In the genomic region with DNA sequence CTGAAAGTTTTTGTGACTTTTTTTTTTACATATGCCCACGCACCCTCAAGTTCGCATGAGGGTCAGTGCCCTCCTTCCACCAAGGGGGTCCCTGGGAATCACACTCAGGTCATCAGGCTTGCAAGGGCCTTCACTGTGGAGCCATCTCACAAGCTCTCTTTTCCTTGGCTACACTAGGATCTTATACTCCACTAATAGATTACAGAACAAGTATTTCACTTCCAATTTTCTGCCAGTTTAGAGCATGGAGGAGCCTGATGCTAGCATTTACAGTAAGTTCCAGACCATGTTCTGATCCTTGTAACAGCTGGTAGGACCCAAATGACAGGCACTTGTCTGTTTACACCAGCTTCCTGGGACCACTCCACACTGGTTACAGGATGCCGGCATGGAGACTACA, we compare ENCODE assay signal across 9 mouse cellular contexts. TPM values are rescaled to one million over a fixed set of nuclear protein-coding genes. Genes with fewer than 3 reads are reported as not detected.
A peak's percentile ranks its signal among the peaks of the same experiment; 100 is the strongest.
DNase-seq lines count a peak whose midpoint lies in the region; ATAC-seq and TF ChIP-seq lines count a peak whose summit lies in the region.
"Had no signal": no experiment of that assay in that cellular context is flagged by ENCODE, and none has a peak within 500 bp of the region (broad histone marks: within the 10 kb centered on the region; RNA-seq: fewer than 3 reads in every experiment).

No protein-coding gene starts in this region.

- H3K27ac ChIP-seq in heart, postnatal 0 days (ENCODE audit: low read depth): no peak overlapping the region
- H3K27ac ChIP-seq in heart, adult 2 months: no peak overlapping the region
- H3K27ac ChIP-seq in stomach, embryonic 14.5 days (ENCODE audit: low read length): no peak overlapping the region
- H3K27ac ChIP-seq in stomach, postnatal 0 days (replicated peaks): no peak overlapping the region
- H3K27ac ChIP-seq in intestine, postnatal 0 days (ENCODE audit: low read depth, low read length): no peak overlapping the region
- H3K27ac ChIP-seq in stomach, embryonic 16.5 days (ENCODE audit: low read length): no peak overlapping the region

- no peak overlapping the region for H3K9ac ChIP-seq in heart, postnatal 0 days (replicated peaks; ENCODE audit: low read depth, low read length)
- no peak overlapping the region for H3K9ac ChIP-seq in heart, adult 2 months (ENCODE audit: low read depth, low read length)
- no peak overlapping the region for H3K9ac ChIP-seq in stomach, embryonic 14.5 days (replicated peaks; ENCODE audit: low read depth, low read length)
- no peak overlapping the region for H3K9ac ChIP-seq in stomach, postnatal 0 days (ENCODE audit: low read length)
- H3K9ac ChIP-seq in intestine, postnatal 0 days (ENCODE audit: low read depth, low read length): no peak overlapping the region
- H3K9ac ChIP-seq in stomach, embryonic 16.5 days (ENCODE audit: low read length): peak overlapping the region; percentile 54; the same call in 1 of the 2 replicates

- no peak for TF ChIP-seq EP300 in heart, postnatal 0 days (IDR thresholded peaks at IDR 0.05; ENCODE audit: low read depth)
- TF ChIP-seq EP300 in heart, adult 2 months (IDR thresholded peaks at IDR 0.05; ENCODE audit: insufficient read depth, low read depth, low read length): no peak
- no peak for TF ChIP-seq EP300 in stomach, postnatal 0 days (optimal IDR thresholded peaks at IDR 0.05)

- H3K79me2 ChIP-seq in heart, adult 2 months (replicated peaks; ENCODE audit: control insufficient read depth, insufficient read depth, low read length): no peaks in the 10 kb centered on the region

- peak overlapping the region; percentile 4; the same call in 1 of the 2 replicates for H3K4me2 ChIP-seq in heart, postnatal 0 days (ENCODE audit: low read depth, low read length)
- peak overlapping the region; percentile 23; the same call in 1 of the 2 replicates for H3K4me2 ChIP-seq in stomach, embryonic 14.5 days (replicated peaks; ENCODE audit: low read depth, low read length)
- H3K4me2 ChIP-seq in stomach, postnatal 0 days (replicated peaks; ENCODE audit: low read depth): no peak overlapping the region
- peak overlapping the region; percentile 37 for H3K4me2 ChIP-seq in intestine, postnatal 0 days (replicated peaks; ENCODE audit: low read depth)
- no peak overlapping the region for H3K4me2 ChIP-seq in stomach, embryonic 16.5 days (ENCODE audit: low read depth, low read length)

- 0 out of 2 replicates have a peak, but pooled peaks cover 4% of the 10 kb centered on the region for H3K9me3 ChIP-seq in heart, postnatal 0 days (replicated peaks; ENCODE audit: control insufficient read depth, low read length)
- H3K9me3 ChIP-seq in stomach, embryonic 14.5 days (ENCODE audit: control insufficient read depth, low read depth, low read length): no peaks in the 10 kb centered on the region
- no peaks in the 10 kb centered on the region for H3K9me3 ChIP-seq in stomach, postnatal 0 days (ENCODE audit: control insufficient read depth, low read length)
- no peaks in the 10 kb centered on the region for H3K9me3 ChIP-seq in intestine, postnatal 0 days (ENCODE audit: control insufficient read depth)
- H3K9me3 ChIP-seq in stomach, embryonic 16.5 days (replicated peaks; ENCODE audit: control insufficient read depth, low read length): no peaks in the 10 kb centered on the region

- no peak overlapping the region for H3K4me3 ChIP-seq in heart, postnatal 0 days (ENCODE audit: low read depth, low read length)
- H3K4me3 ChIP-seq in heart, adult 2 months: no peak overlapping the region
- H3K4me3 ChIP-seq in stomach, embryonic 14.5 days (ENCODE audit: low read depth, low read length): no peak overlapping the region
- no peak overlapping the region for H3K4me3 ChIP-seq in stomach, postnatal 0 days (ENCODE audit: low read depth, low read length)
- no peak overlapping the region for H3K4me3 ChIP-seq in intestine, postnatal 0 days (ENCODE audit: low read depth, low read length)
- no peak overlapping the region; the same call in 1 of the 2 replicates for H3K4me3 ChIP-seq in stomach, embryonic 16.5 days (replicated peaks; ENCODE audit: low read length)

- TF ChIP-seq CTCF in heart, postnatal 0 days (IDR thresholded peaks at IDR 0.05; ENCODE audit: low read depth): no peak
- TF ChIP-seq CTCF in heart, adult 2 months (IDR thresholded peaks at IDR 0.05): no peak
- no peak for TF ChIP-seq CTCF in stomach, postnatal 0 days (IDR thresholded peaks at IDR 0.05; ENCODE audit: low read depth)
- TF ChIP-seq CTCF in intestine, postnatal 0 days (IDR thresholded peaks at IDR 0.05; ENCODE audit: low read depth): no peak

- H3K36me3 ChIP-seq in heart, postnatal 0 days (replicated peaks; ENCODE audit: control insufficient read depth, insufficient read depth, low read length): no peaks in the 10 kb centered on the region
- no peaks in the 10 kb centered on the region for H3K36me3 ChIP-seq in heart, adult 2 months (ENCODE audit: control insufficient read depth, insufficient read depth, low read length)
- H3K36me3 ChIP-seq in stomach, embryonic 14.5 days (ENCODE audit: control insufficient read depth, insufficient read depth, low read length): no peaks in the 10 kb centered on the region
- no peaks in the 10 kb centered on the region for H3K36me3 ChIP-seq in stomach, postnatal 0 days (ENCODE audit: control insufficient read depth, insufficient read depth, low read length)
- H3K36me3 ChIP-seq in intestine, postnatal 0 days (ENCODE audit: control insufficient read depth, insufficient read depth): no peaks in the 10 kb centered on the region
- H3K36me3 ChIP-seq in stomach, embryonic 16.5 days (ENCODE audit: control insufficient read depth, insufficient read depth, low read length): no peaks in the 10 kb centered on the region

- no peak for TF ChIP-seq POLR2A in heart, adult 2 months (IDR thresholded peaks at IDR 0.05; ENCODE audit: insufficient read depth, low read depth, low read length)

- 64% methylated on average over 3 of the region's 3 CpGs for WGBS in heart, postnatal 0 days
- WGBS in heart, adult 2 months: 68% methylated on average over 3 of the region's 3 CpGs
- WGBS in stomach, embryonic 14.5 days: 62% methylated on average over 3 of the region's 3 CpGs
- 65% methylated on average over 3 of the region's 3 CpGs for WGBS in stomach, postnatal 0 days
- 68% methylated on average over 3 of the region's 3 CpGs for WGBS in intestine, postnatal 0 days
- WGBS in stomach, embryonic 16.5 days: 57% methylated on average over 3 of the region's 3 CpGs

- DNase-seq in heart, postnatal 0 days (ENCODE audit: low spot score): no peak
- DNase-seq in heart, adult 2 months: no peak
- no peak for DNase-seq in stomach, postnatal 0 days (ENCODE audit: low spot score)
- no peak for DNase-seq in spleen, postnatal 14 days (ENCODE audit: low spot score in 2 of 2)
- no peak for DNase-seq in thymus, postnatal 36 days
- DNase-seq: thymus, postnatal 14 days had no signal

- H3K27me3 ChIP-seq in heart, postnatal 0 days (ENCODE audit: control insufficient read depth, insufficient read depth, low read length): no peaks in the 10 kb centered on the region
- no peaks in the 10 kb centered on the region for H3K27me3 ChIP-seq in heart, adult 2 months (ENCODE audit: control insufficient read depth, insufficient read depth, low read length)
- no peaks in the 10 kb centered on the region for H3K27me3 ChIP-seq in stomach, embryonic 14.5 days (ENCODE audit: control insufficient read depth, insufficient read depth, low read length)
- H3K27me3 ChIP-seq in stomach, postnatal 0 days (ENCODE audit: control insufficient read depth, insufficient read depth, low read length): no peaks in the 10 kb centered on the region
- no peaks in the 10 kb centered on the region for H3K27me3 ChIP-seq in intestine, postnatal 0 days (replicated peaks; ENCODE audit: control insufficient read depth, insufficient read depth, low read length)
- H3K27me3 ChIP-seq in stomach, embryonic 16.5 days (ENCODE audit: control insufficient read depth, insufficient read depth, low read length): no peaks in the 10 kb centered on the region

- 0 out of 2 replicates have a peak, but pooled peaks cover 3% of the 10 kb centered on the region for H3K4me1 ChIP-seq in heart, postnatal 0 days (ENCODE audit: control insufficient read depth, insufficient read depth)
- H3K4me1 ChIP-seq in heart, adult 2 months (ENCODE audit: control insufficient read depth, insufficient read depth, low read length): no peaks in the 10 kb centered on the region
- peaks cover 6% of the 10 kb centered on the region; the same call in 1 of the 2 replicates for H3K4me1 ChIP-seq in stomach, embryonic 14.5 days (ENCODE audit: control insufficient read depth, insufficient read depth, low read length)
- H3K4me1 ChIP-seq in stomach, postnatal 0 days (replicated peaks; ENCODE audit: control insufficient read depth, insufficient read depth): no peaks in the 10 kb centered on the region; the same call in 1 of the 2 replicates
- H3K4me1 ChIP-seq in intestine, postnatal 0 days (replicated peaks; ENCODE audit: control insufficient read depth, insufficient read depth, low read length): 0 out of 2 replicates have a peak, but pooled peaks cover 2% of the 10 kb centered on the region
- peaks cover 7% of the 10 kb centered on the region for H3K4me1 ChIP-seq in stomach, embryonic 16.5 days (ENCODE audit: control insufficient read depth, insufficient read depth, low read length)

- intact Hi-C loops in heart, adult 2 months (cut with DNase I): no loop called here

- ATAC-seq in heart, postnatal 0 days (ENCODE audit: insufficient read depth, low read depth): no peak
- no peak for ATAC-seq in stomach, embryonic 14.5 days (ENCODE audit: insufficient number of reproducible peaks, insufficient read depth, low FRiP score, low read depth)
- ATAC-seq in stomach, postnatal 0 days (ENCODE audit: low FRiP score, low TSS enrichment): no peak
- ATAC-seq in intestine, postnatal 0 days: no peak
- ATAC-seq in stomach, embryonic 16.5 days (ENCODE audit: insufficient read depth, low FRiP score): no peak

RNA-seq across cellular contexts. Expression of gene Snx22, which starts 8.6 kb away (rescaled TPM):
- 3.0 TPM in 1 of 2 replicates, not detected in the other for total RNA-seq in heart, postnatal 0 days (2014; rRNA removed; ENCODE audit: low replicate concordance)
- 0.74 and 0.98 TPM in 2 replicates for polyA plus RNA-seq in heart, postnatal 0 days (2015; fragmentation: Nextera tagmentation; extraction: Ambion mirVana)
- total RNA-seq in heart, adult 2 months (2021): under 1 TPM; 0.70 to 0.86 TPM
- polyA plus RNA-seq in heart, adult 2 months (2012; rRNA removed): 0.70 and 0.73 TPM in 2 replicates
- polyA plus RNA-seq in stomach, embryonic 14.5 days (2014; fragmentation: Nextera tagmentation; extraction: Ambion mirVana): 1.4 TPM in 2 replicates
- 1.5 TPM in 2 replicates for polyA plus RNA-seq in stomach, postnatal 0 days (2015; fragmentation: Nextera tagmentation; extraction: Ambion mirVana)
- polyA plus RNA-seq in intestine, postnatal 0 days (2015; fragmentation: Nextera tagmentation; extraction: Ambion mirVana): 0.98 and 1.4 TPM in 2 replicates
- polyA plus RNA-seq in stomach, embryonic 16.5 days (2015; fragmentation: Nextera tagmentation; extraction: Ambion mirVana): 3.1 and 4.3 TPM in 2 replicates

RNA-seq across cellular contexts. Expression of gene Ppib, which starts 18.1 kb away (rescaled TPM):
- total RNA-seq in heart, postnatal 0 days (2014; rRNA removed; ENCODE audit: low replicate concordance): 261 and 277 TPM in 2 replicates
- 310 and 323 TPM in 2 replicates for polyA plus RNA-seq in heart, postnatal 0 days (2015; fragmentation: Nextera tagmentation; extraction: Ambion mirVana)
- total RNA-seq in heart, adult 2 months (2021): 100 to 1,000 TPM; 113 to 114 TPM
- 89.9 and 102 TPM in 2 replicates for polyA plus RNA-seq in heart, adult 2 months (2012; rRNA removed)
- 658 and 678 TPM in 2 replicates for polyA plus RNA-seq in stomach, embryonic 14.5 days (2014; fragmentation: Nextera tagmentation; extraction: Ambion mirVana)
- 827 and 843 TPM in 2 replicates for polyA plus RNA-seq in stomach, postnatal 0 days (2015; fragmentation: Nextera tagmentation; extraction: Ambion mirVana)
- polyA plus RNA-seq in intestine, postnatal 0 days (2015; fragmentation: Nextera tagmentation; extraction: Ambion mirVana): 440 and 508 TPM in 2 replicates
- 835 and 861 TPM in 2 replicates for polyA plus RNA-seq in stomach, embryonic 16.5 days (2015; fragmentation: Nextera tagmentation; extraction: Ambion mirVana)

RNA-seq across cellular contexts. Expression of gene Snx1, which starts 48.3 kb away (rescaled TPM):
- 38.0 and 63.4 TPM in 2 replicates for total RNA-seq in heart, postnatal 0 days (2014; rRNA removed; ENCODE audit: low replicate concordance)
- 44.6 and 47.3 TPM in 2 replicates for polyA plus RNA-seq in heart, postnatal 0 days (2015; fragmentation: Nextera tagmentation; extraction: Ambion mirVana)
- total RNA-seq in heart, adult 2 months (2021): 10 to 100 TPM; 24.8 to 27.6 TPM
- 19.2 and 25.2 TPM in 2 replicates for polyA plus RNA-seq in heart, adult 2 months (2012; rRNA removed)
- 125 TPM in 2 replicates for polyA plus RNA-seq in stomach, embryonic 14.5 days (2014; fragmentation: Nextera tagmentation; extraction: Ambion mirVana)
- polyA plus RNA-seq in stomach, postnatal 0 days (2015; fragmentation: Nextera tagmentation; extraction: Ambion mirVana): 77.5 and 77.6 TPM in 2 replicates
- 122 and 133 TPM in 2 replicates for polyA plus RNA-seq in intestine, postnatal 0 days (2015; fragmentation: Nextera tagmentation; extraction: Ambion mirVana)
- 121 and 122 TPM in 2 replicates for polyA plus RNA-seq in stomach, embryonic 16.5 days (2015; fragmentation: Nextera tagmentation; extraction: Ambion mirVana)

RNA-seq across cellular contexts. Expression of gene Ciao2a, which starts 48.3 kb away (rescaled TPM):
- 74.2 and 81.6 TPM in 2 replicates for total RNA-seq in heart, postnatal 0 days (2014; rRNA removed; ENCODE audit: low replicate concordance)
- polyA plus RNA-seq in heart, postnatal 0 days (2015; fragmentation: Nextera tagmentation; extraction: Ambion mirVana): 154 and 162 TPM in 2 replicates
- 10 to 100 TPM; 59.7 to 68.1 TPM for total RNA-seq in heart, adult 2 months (2021)
- polyA plus RNA-seq in heart, adult 2 months (2012; rRNA removed): 19.5 and 31.2 TPM in 2 replicates
- 150 and 158 TPM in 2 replicates for polyA plus RNA-seq in stomach, embryonic 14.5 days (2014; fragmentation: Nextera tagmentation; extraction: Ambion mirVana)
- 131 and 138 TPM in 2 replicates for polyA plus RNA-seq in stomach, postnatal 0 days (2015; fragmentation: Nextera tagmentation; extraction: Ambion mirVana)
- 201 and 207 TPM in 2 replicates for polyA plus RNA-seq in intestine, postnatal 0 days (2015; fragmentation: Nextera tagmentation; extraction: Ambion mirVana)
- polyA plus RNA-seq in stomach, embryonic 16.5 days (2015; fragmentation: Nextera tagmentation; extraction: Ambion mirVana): 144 and 158 TPM in 2 replicates

Comparison
In these comparisons a context has a peak if more than half of its experiments do, and no peak if none do; other contexts are left out.
1. H3K4me2 ChIP-seq: peak in heart, postnatal 0 days (single experiment), stomach, embryonic 14.5 days (single experiment) and intestine, postnatal 0 days (single experiment); none in stomach, postnatal 0 days (single experiment) and stomach, embryonic 16.5 days (single experiment).